Mouse (Mus musculus): ENCODE measurements around the gene Kcnk4.
A peak's percentile ranks its signal among the peaks of the same experiment; 100 is the strongest.

DNA sequence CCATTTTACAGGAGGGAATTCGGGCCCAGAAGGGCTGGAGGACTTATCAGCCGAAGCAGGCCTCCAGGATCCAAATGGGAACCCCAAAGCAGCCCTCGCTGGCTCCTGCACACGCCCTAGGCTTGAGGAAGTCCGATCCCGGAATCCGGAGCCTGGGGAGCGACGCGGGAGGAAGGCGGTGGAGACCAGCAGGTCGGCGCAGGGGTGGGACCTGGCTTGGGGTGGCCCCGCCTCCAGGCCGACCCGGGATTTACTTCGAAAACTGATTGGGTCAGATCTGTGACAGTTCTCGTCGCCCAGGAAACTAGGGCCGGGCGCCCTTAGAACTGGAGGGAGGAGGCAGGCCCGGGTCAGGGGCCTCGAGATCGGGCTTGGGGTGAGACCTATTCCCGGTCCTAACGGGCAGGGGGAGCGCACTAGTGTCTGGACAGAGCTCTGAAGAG lies 8.0 kb upstream of the Kcnk4 start, which contains the start of gene Gpr137:
- TF ChIP-seq CTCF (IDR thresholded peaks at IDR 0.05; ENCODE audit: control insufficient read depth, insufficient read depth, insufficient read length), result no peak
- no peak for TF ChIP-seq USF1 (IDR thresholded peaks at IDR 0.05; ENCODE audit: low read depth)
- no peak for TF ChIP-seq CEBPB (IDR thresholded peaks at IDR 0.05; ENCODE audit: low read depth)
- TF ChIP-seq MYOD1 (IDR thresholded peaks at IDR 0.05; ENCODE audit: control insufficient read depth, insufficient read length, low read depth), result no peak
- TF ChIP-seq MAX (IDR thresholded peaks at IDR 0.05), result peak; percentile 21
- no peak for TF ChIP-seq MYOG (IDR thresholded peaks at IDR 0.05; ENCODE audit: control insufficient read depth, extremely low read depth, insufficient read length)
